ENCODE assay signal across 16 mouse cellular contexts in the genomic region with DNA sequence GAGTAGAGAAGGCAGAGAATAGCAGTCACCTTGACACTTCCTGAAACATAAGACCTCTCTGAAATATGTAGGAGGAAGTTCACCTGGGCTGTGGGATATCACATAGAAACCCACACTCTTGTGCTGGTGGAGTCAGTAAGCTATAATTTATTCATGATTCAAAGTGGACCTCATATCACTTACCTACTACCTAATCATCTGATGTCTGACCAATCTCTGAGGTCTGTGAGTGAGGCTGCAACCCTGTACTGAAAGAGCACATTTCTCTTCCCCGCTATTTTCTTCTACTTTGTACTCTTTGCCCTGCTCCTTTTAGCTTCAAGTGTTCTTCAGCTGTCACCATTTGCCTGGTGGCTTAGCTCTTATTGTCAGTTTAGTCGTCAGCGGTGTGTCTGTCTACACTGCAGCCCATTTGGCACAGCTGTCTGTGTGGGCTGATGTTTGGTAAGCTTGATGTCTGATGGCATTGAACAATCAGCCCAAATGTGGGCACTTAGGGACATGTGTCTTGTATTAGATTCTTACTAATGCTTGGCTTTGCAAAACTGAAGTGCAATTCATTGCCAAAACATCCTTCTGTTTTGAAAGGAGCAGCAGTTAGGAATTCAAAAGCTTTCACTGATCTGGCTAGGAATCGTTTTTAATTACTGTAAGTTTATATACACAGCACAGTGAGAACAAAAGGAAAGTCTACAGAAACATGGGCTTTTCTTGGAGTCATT.
DNase-seq lines count a peak whose midpoint lies in the region; ATAC-seq and TF ChIP-seq lines count a peak whose summit lies in the region.
"Had no signal": no experiment of that assay in that cellular context is flagged by ENCODE, and none has a peak within 500 bp of the region (broad histone marks: within the 10 kb centered on the region; RNA-seq: fewer than 3 reads in every experiment).

No protein-coding gene starts in this region.

- 0 out of 2 replicates have a peak overlapping the region, but pooled peaks have one; percentile 10 for H3K27ac ChIP-seq in lung, postnatal 0 days (ENCODE audit: low read length)
- peak overlapping the region; percentile 60 for H3K27ac ChIP-seq in embryonic facial prominence, embryonic 13.5 days
- H3K27ac ChIP-seq in limb, embryonic 14.5 days (replicated peaks; ENCODE audit: low read depth, low read length): no peak overlapping the region
- no peak overlapping the region for H3K27ac ChIP-seq in cerebellum, adult 2 months (ENCODE audit: insufficient read depth, low read length)
- H3K27ac ChIP-seq: kidney, postnatal 0 days; left cerebral cortex, adult 2 months; midbrain, embryonic 12.5 days had no signal

- H3K9me3 ChIP-seq in lung, postnatal 0 days (ENCODE audit: low read length): no peaks in the 10 kb centered on the region
- no peaks in the 10 kb centered on the region for H3K9me3 ChIP-seq in embryonic facial prominence, embryonic 13.5 days
- no peaks in the 10 kb centered on the region for H3K9me3 ChIP-seq in limb, embryonic 14.5 days (ENCODE audit: control insufficient read depth, low read length)
- H3K9me3 ChIP-seq: midbrain, embryonic 12.5 days had no signal

- DNase-seq in lung, postnatal 0 days (ENCODE audit: low spot score): no peak
- DNase-seq in lung, adult 2 months: no peak
- DNase-seq in adipocyte (ENCODE audit: low spot score): peak; percentile 13
- DNase-seq in limb, embryonic 14.5 days (ENCODE audit: low spot score): peak; percentile 32
- no peak for DNase-seq in cerebellum, adult 2 months
- no peak for DNase-seq in adrenal gland, adult 2 months
- DNase-seq: adrenal gland, postnatal 10 days; cerebellum, postnatal 25 days; gastrocnemius, postnatal 10 days; heart, postnatal 14 days; right cerebral cortex, postnatal 4 days had no signal

- no peak for TF ChIP-seq CTCF in lung, postnatal 0 days (IDR thresholded peaks at IDR 0.05)
- no peak for TF ChIP-seq CTCF in lung, adult 2 months (IDR thresholded peaks at IDR 0.05; ENCODE audit: insufficient read depth, low read length)
- TF ChIP-seq CTCF in cerebellum, adult 2 months (IDR thresholded peaks at IDR 0.05; ENCODE audit: borderline replicate concordance, insufficient read depth, low read depth, low read length): no peak

- no peak overlapping the region for H3K4me2 ChIP-seq in lung, postnatal 0 days (replicated peaks; ENCODE audit: low read depth, low read length)
- no peak overlapping the region for H3K4me2 ChIP-seq in embryonic facial prominence, embryonic 13.5 days
- no peak overlapping the region for H3K4me2 ChIP-seq in limb, embryonic 14.5 days (replicated peaks; ENCODE audit: low read depth, low read length, severe bottlenecking)
- H3K4me2 ChIP-seq: liver, embryonic 11.5 days; midbrain, embryonic 12.5 days had no signal

- H3K36me3 ChIP-seq in lung, postnatal 0 days (ENCODE audit: insufficient read depth, low read length): no peaks in the 10 kb centered on the region
- H3K36me3 ChIP-seq in embryonic facial prominence, embryonic 13.5 days: no peaks in the 10 kb centered on the region
- no peaks in the 10 kb centered on the region for H3K36me3 ChIP-seq in limb, embryonic 14.5 days (ENCODE audit: control insufficient read depth, insufficient read depth, low read length)
- H3K36me3 ChIP-seq: midbrain, embryonic 12.5 days had no signal

- ATAC-seq in lung, postnatal 0 days: no peak
- 0 out of 2 replicates have a peak, but pooled peaks have one; percentile 26 for ATAC-seq in embryonic facial prominence, embryonic 13.5 days (ENCODE audit: insufficient number of reproducible peaks, insufficient read depth, low FRiP score, low TSS enrichment, low read depth)
- ATAC-seq in limb, embryonic 14.5 days (ENCODE audit: low FRiP score, low read depth): peak; percentile 66; the same call in 1 of the 2 replicates

- TF ChIP-seq EP300 in lung, postnatal 0 days (IDR thresholded peaks at IDR 0.05): no peak

- no peaks in the 10 kb centered on the region for H3K27me3 ChIP-seq in lung, postnatal 0 days (replicated peaks; ENCODE audit: insufficient read depth, low read length)
- no peaks in the 10 kb centered on the region for H3K27me3 ChIP-seq in embryonic facial prominence, embryonic 13.5 days
- H3K27me3 ChIP-seq in limb, embryonic 14.5 days (ENCODE audit: control insufficient read depth, insufficient read depth, low read length): no peaks in the 10 kb centered on the region
- no peaks in the 10 kb centered on the region; the same call in 1 of the 2 replicates for H3K27me3 ChIP-seq in cerebellum, adult 2 months (ENCODE audit: control insufficient read depth, insufficient read depth, low read length)
- H3K27me3 ChIP-seq: midbrain, embryonic 12.5 days had no signal

- no peak for TF ChIP-seq POLR2A in lung, adult 2 months (IDR thresholded peaks at IDR 0.05; ENCODE audit: borderline replicate concordance, extremely low read depth, low read depth, low read length)
- TF ChIP-seq POLR2A in limb, embryonic 14.5 days (IDR thresholded peaks at IDR 0.05; ENCODE audit: borderline replicate concordance, extremely low read depth, insufficient read depth, insufficient read length): no peak
- TF ChIP-seq POLR2A in cerebellum, adult 2 months (IDR thresholded peaks at IDR 0.05; ENCODE audit: borderline replicate concordance, insufficient read depth, low read length): no peak

- no peak overlapping the region for H3K9ac ChIP-seq in lung, postnatal 0 days (replicated peaks; ENCODE audit: low read depth)
- H3K9ac ChIP-seq in embryonic facial prominence, embryonic 13.5 days: no peak overlapping the region
- no peak overlapping the region for H3K9ac ChIP-seq in limb, embryonic 14.5 days (ENCODE audit: low read depth, low read length, severe bottlenecking)
- H3K9ac ChIP-seq: midbrain, embryonic 12.5 days had no signal

- no peak overlapping the region for H3K4me3 ChIP-seq in lung, postnatal 0 days (ENCODE audit: low read depth, low read length)
- no peak overlapping the region for H3K4me3 ChIP-seq in lung, adult 2 months (replicated peaks; ENCODE audit: extremely low read depth, low read depth, low read length)
- H3K4me3 ChIP-seq in embryonic facial prominence, embryonic 13.5 days: no peak overlapping the region
- H3K4me3 ChIP-seq in limb, embryonic 14.5 days (replicated peaks; ENCODE audit: low read length): no peak overlapping the region
- no peak overlapping the region for H3K4me3 ChIP-seq in cerebellum, adult 2 months (replicated peaks; ENCODE audit: insufficient read depth, low read depth, low read length)
- H3K4me3 ChIP-seq: left cerebral cortex, adult 2 months; midbrain, embryonic 12.5 days had no signal

- H3K4me1 ChIP-seq in lung, postnatal 0 days (ENCODE audit: insufficient read depth, low read depth, low read length): peaks cover 3% of the 10 kb centered on the region; the same call in 1 of the 2 replicates
- no peaks in the 10 kb centered on the region for H3K4me1 ChIP-seq in lung, adult 2 months (ENCODE audit: control insufficient read depth, insufficient read depth, low read length)
- H3K4me1 ChIP-seq in embryonic facial prominence, embryonic 13.5 days: peaks cover 18% of the 10 kb centered on the region
- H3K4me1 ChIP-seq in limb, embryonic 14.5 days (ENCODE audit: control insufficient read depth, insufficient read depth, low read length): no peaks in the 10 kb centered on the region
- no peaks in the 10 kb centered on the region for H3K4me1 ChIP-seq in cerebellum, adult 2 months (ENCODE audit: control insufficient read depth, insufficient read depth, low read length)
- H3K4me1 ChIP-seq: midbrain, embryonic 12.5 days had no signal

- WGBS in lung, postnatal 0 days: 44% methylated on average over 4 of the region's 4 CpGs
- WGBS in lung, adult 2 months: 46% methylated on average over 4 of the region's 4 CpGs
- WGBS in embryonic facial prominence, embryonic 13.5 days: 20% methylated on average over 4 of the region's 4 CpGs
- WGBS in limb, embryonic 14.5 days: 36% methylated on average over 4 of the region's 4 CpGs
- WGBS in cerebellum, adult 2 months: 64% methylated on average over 4 of the region's 4 CpGs

Comparison
In these comparisons a context has a peak if more than half of its experiments do, and no peak if none do; other contexts are left out.
1. DNase-seq: peak in adipocyte (single experiment) and limb, embryonic 14.5 days (single experiment); none in lung, postnatal 0 days (single experiment), lung, adult 2 months (single experiment), cerebellum, adult 2 months (0 of 2) and adrenal gland, adult 2 months (single experiment).
2. H3K27ac ChIP-seq: peak in lung, postnatal 0 days (single experiment) and embryonic facial prominence, embryonic 13.5 days (single experiment); none in limb, embryonic 14.5 days (single experiment) and cerebellum, adult 2 months (single experiment).